Mouse (Mus musculus) erythroblast, embryonic 14.5 days (primary cell): Measurements from ENCODE around the gene A930002H24Rik. TPM values are rescaled to one million over a fixed set of nuclear protein-coding genes. Genes with fewer than 3 reads are reported as not detected.

Source experiments
- H3K27me3 ChIP-seq: 2 replicates; pipeline ENCODE4 v1.6.1; 2012; ENCODE audit warnings: inconsistent platforms; ENCODE audit not compliant: control insufficient read depth
- H3K36me3 ChIP-seq: 2 replicates; pipeline ENCODE4 v1.6.1; 2012; ENCODE audit warnings: mild to moderate bottlenecking, inconsistent platforms; ENCODE audit not compliant: control insufficient read depth
- H3K4me1 ChIP-seq: 2 replicates; pipeline ENCODE4 v1.6.1; 2012; ENCODE audit warnings: inconsistent platforms; ENCODE audit not compliant: control insufficient read depth
- H3K4me3 ChIP-seq: replicated peaks from 2 replicates; pipeline ENCODE3; 2012; ENCODE audit warnings: moderate library complexity, mild to moderate bottlenecking, inconsistent platforms
- H3K9me3 ChIP-seq: 2 replicates; pipeline ENCODE4 v1.6.1; 2012; ENCODE audit warnings: low read length, inconsistent platforms, mixed read lengths; ENCODE audit not compliant: control insufficient read depth
- GATA1 ChIP-seq: IDR thresholded peaks from 2 replicates; pipeline ENCODE4 v1.6.1; 2012; ENCODE audit warnings: low read length, inconsistent platforms, mixed read lengths
- TAL1 ChIP-seq: IDR thresholded peaks from 3 replicates; pipeline ENCODE4 v1.6.1; 2012; ENCODE audit warnings: low read length, inconsistent platforms, mixed read lengths
- polyA plus RNA-seq: library from polyadenylated mRNA; stranded (reverse); fragments of >175 nt; gene quantifications from 2 replicates; pipeline ENCODE4 v1.2.3, GENCODE M21; 2012

A930002H24Rik gene
- polyA plus RNA-seq, 1 experiment, result 0.11 TPM

DNA sequence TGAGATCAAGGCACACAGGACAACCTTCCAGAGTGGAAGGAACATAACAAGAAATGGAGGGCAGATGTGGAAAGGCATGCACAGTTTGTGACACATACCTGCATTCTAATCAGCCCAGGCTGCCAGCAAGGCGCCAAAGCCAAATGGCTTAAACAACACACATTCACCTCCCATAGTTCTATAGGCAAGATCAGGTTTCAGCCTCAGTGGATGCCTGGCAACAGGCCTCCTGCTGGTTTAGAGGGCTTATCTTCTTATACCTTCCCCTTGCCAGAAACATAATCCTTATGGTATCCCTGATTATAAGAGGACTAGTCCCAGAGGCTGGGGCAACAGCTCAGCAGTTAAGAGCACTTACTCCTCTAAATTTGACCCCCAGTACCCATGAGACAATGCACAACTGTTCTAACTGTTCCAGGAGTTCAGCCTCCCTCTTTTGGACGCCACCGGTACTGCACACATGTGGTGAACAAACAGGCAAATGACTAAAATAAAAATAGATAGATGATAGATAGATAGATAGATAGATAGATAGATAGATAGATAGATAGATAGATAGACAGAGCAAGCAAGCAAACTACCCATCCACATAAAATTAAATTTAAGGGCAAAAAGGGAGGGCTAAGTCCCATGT is 23.8 kb downstream of the A930002H24Rik start:
- no peaks in the 10 kb centered on the region for H3K27me3 ChIP-seq
- no peaks in the 10 kb centered on the region for H3K36me3 ChIP-seq
- TF ChIP-seq TAL1, result no peak
- TF ChIP-seq GATA1, result no peak
- no peak overlapping the region for H3K4me3 ChIP-seq
- H3K4me1 ChIP-seq, result no peaks in the 10 kb centered on the region
- no peaks in the 10 kb centered on the region for H3K9me3 ChIP-seq

- Histone ChIP-seq H3K4me3 (no peak overlapping the region), H3K4me1 (no peaks in the 10 kb centered on the region), H3K9me3 (no peaks in the 10 kb centered on the region), H3K36me3 (no peaks in the 10 kb centered on the region), H3K27me3 (no peaks in the 10 kb centered on the region)
- TF ChIP-seq GATA1, result no peak
- no peak for TF ChIP-seq TAL1
Observed at GRCm38 (mm10) chr17:63838144-63838543, 25.4 kb downstream of the A930002H24Rik start.

DNA sequence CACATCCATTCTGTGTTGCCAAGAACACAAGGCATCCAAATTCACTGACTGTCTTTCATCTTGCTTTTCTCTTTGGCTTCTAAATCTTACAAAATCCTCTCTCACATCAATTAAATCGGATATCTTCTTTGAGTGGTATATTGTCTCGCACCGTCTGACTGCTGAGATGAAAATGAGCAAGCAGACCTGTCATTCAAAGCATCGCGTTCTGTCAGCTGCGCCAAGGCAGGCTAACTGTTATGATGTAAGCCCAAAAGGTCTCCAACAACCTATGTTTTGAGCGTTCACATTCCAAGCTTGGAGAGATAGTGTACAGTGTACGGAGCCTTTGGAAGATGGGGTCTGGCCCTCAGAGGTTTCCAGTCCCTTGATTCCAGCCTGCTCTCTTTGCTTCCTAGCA is 26.9 kb downstream of the A930002H24Rik start:
- Histone ChIP-seq H3K9me3 (no peaks in the 10 kb centered on the region), H3K4me1 (no peaks in the 10 kb centered on the region), H3K36me3 (no peaks in the 10 kb centered on the region), H3K4me3 (no peak overlapping the region), H3K27me3 (no peaks in the 10 kb centered on the region)
- TF ChIP-seq TAL1, result no peak
- TF ChIP-seq GATA1, result no peak

DNA sequence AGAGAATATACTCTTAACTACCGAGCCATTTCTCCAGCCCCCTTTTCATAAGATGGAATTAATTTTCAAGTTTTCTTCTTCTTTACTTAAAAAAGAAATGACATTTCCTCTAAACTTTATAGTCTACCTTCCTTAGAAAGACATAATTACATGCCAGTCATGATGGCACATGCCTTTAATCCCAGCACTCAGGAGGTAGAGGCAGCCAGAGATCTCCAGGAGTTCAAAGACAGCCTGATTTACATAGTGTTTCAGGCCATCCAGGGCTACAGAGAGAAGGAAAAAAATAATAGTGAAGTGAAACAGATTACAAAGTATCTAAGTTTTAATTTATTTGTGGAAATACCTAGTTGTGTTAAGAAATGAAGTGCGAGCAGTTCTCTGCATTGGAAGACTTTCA is 27.4 kb downstream of the A930002H24Rik start:
- no peak for TF ChIP-seq TAL1
- no peak for TF ChIP-seq GATA1
- Histone ChIP-seq H3K4me3 (no peak overlapping the region), H3K27me3 (no peaks in the 10 kb centered on the region), H3K9me3 (no peaks in the 10 kb centered on the region), H3K36me3 (no peaks in the 10 kb centered on the region), H3K4me1 (no peaks in the 10 kb centered on the region)

DNA sequence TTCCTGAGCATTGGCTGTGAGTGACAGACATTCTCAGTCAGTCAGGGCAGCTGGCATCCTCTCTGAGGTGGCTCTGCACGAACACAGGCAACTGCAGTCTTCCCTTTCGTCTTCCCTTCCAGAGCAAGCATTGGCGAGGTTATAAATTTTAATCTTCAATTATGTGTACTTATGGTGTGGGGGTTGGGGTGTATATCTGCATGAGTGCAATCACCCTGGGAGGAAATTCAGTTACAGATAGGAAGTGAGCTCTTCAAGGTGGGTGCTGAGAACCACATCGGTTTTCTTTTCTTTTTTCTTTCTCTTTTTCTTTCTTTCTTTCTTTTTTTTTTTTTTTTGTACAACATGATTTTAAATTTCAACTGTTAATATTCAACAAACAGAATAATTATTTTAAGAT is 32.0 kb downstream of the A930002H24Rik start:
- no peaks in the 10 kb centered on the region for H3K36me3 ChIP-seq
- H3K27me3 ChIP-seq, result no peaks in the 10 kb centered on the region
- H3K4me1 ChIP-seq, result no peaks in the 10 kb centered on the region
- no peaks in the 10 kb centered on the region for H3K9me3 ChIP-seq
- no peak for TF ChIP-seq TAL1
- no peak for TF ChIP-seq GATA1
- no peak overlapping the region for H3K4me3 ChIP-seq

GRCm38 (mm10) chr17:63828561-63829332 is 34.8 kb downstream of the A930002H24Rik start:
- no peak overlapping the region for H3K4me3 ChIP-seq
- no peaks in the 10 kb centered on the region for H3K27me3 ChIP-seq
- H3K36me3 ChIP-seq, result no peaks in the 10 kb centered on the region
- no peaks in the 10 kb centered on the region for H3K9me3 ChIP-seq
- H3K4me1 ChIP-seq, result no peaks in the 10 kb centered on the region
- TF ChIP-seq TAL1, result no peak

DNA sequence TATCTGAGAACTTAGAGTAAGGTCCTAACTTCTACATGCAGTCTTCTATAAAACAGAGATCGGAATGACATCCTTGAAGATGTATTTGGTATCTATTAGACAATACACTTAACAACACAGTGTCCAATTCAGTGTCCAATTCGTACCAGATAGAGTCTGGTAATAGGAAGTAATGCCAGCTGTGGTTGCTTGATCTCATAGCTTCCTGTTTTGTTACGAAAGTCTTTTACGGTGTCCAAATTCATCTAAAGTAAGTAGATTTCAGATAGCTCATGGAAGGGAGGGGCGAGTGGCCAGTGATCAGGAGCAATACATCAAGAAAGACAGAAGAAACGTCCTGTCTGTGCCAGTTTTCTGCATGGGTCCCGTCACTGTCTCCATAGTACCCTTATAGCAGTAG is 36.8 kb downstream of the A930002H24Rik start:
- no peak for TF ChIP-seq GATA1
- Histone ChIP-seq H3K27me3 (no peaks in the 10 kb centered on the region), H3K36me3 (no peaks in the 10 kb centered on the region), H3K4me3 (no peak overlapping the region), H3K4me1 (no peaks in the 10 kb centered on the region), H3K9me3 (no peaks in the 10 kb centered on the region)

- no peak for TF ChIP-seq GATA1
- no peak for TF ChIP-seq TAL1
- H3K4me3 ChIP-seq, result no peak overlapping the region
- H3K36me3 ChIP-seq, result no peaks in the 10 kb centered on the region
- no peaks in the 10 kb centered on the region for H3K4me1 ChIP-seq
- no peaks in the 10 kb centered on the region for H3K27me3 ChIP-seq
- no peaks in the 10 kb centered on the region for H3K9me3 ChIP-seq
Observed at GRCm38 (mm10) chr17:63826196-63826595, 37.4 kb downstream of the A930002H24Rik start.

DNA sequence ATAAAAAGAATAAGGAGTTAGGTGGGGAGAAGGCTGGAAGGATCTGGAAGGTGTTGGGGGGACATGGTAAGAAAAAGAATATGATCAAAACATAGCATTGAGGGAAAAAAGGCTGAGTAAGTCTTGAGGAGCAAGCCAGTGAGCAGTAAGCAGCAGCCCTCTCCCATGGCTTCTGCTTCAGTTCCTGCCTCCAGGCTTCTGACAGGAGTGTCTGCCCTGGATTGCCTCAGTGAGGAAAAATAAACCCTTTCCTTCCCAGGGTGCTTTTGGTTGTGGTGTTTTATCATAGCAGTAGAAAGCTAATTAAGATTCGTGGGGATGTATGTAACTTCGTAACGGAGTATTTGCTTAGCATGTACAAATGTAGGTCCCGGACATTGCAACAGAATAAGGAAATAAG is 39.5 kb downstream of the A930002H24Rik start:
- no peaks in the 10 kb centered on the region for H3K4me1 ChIP-seq
- no peaks in the 10 kb centered on the region for H3K27me3 ChIP-seq
- TF ChIP-seq GATA1 (no peak), TAL1 (no peak)
- H3K36me3 ChIP-seq, result no peaks in the 10 kb centered on the region
- H3K4me3 ChIP-seq, result no peak overlapping the region
- no peaks in the 10 kb centered on the region for H3K9me3 ChIP-seq
